Mouse (Mus musculus) effector memory CD4-positive, alpha-beta T cell, adult 7 months (primary cell): ENCODE results near the gene Edem2. TPM values are rescaled to one million over a fixed set of nuclear protein-coding genes. Genes with fewer than 3 reads are reported as not detected.

Source experiments
- polyA plus RNA-seq: library from polyadenylated mRNA; unstranded; fragments of 100-300 nt; shearing (Covaris generic); gene quantifications from one replicate; pipeline ENCODE4 v1.2.1, GENCODE M21; 2017

The Edem2 gene
- polyA plus RNA-seq = 49.7 TPM

GRCm38 (mm10) chr2:155729158-155729645 is at the start of gene Edem2:
Gene Edem2, minus strand, starts transcription at chr2:155729475.

GRCm38 (mm10) chr2:155774927-155775684 is 45.8 kb upstream of the Edem2 start, which contains the start of gene Mmp24:
Gene Mmp24, plus strand, starts transcription at chr2:155775342.

GRCm38 (mm10) chr2:155751014-155751786 is 21.9 kb upstream of the Edem2 start, which contains the start of gene Procr:
Gene Procr, plus strand, starts transcription at chr2:155751117.

GRCm38 (mm10) chr2:155735766-155736165 is 6.5 kb upstream of the Edem2 start, which contains the start of gene Gm17581:
Gene Gm17581, minus strand, starts transcription at chr2:155735866.

GRCm38 (mm10) chr2:155691723-155692493 is 37.4 kb downstream of the Edem2 start, which contains the start of gene Trpc4ap:
Gene Trpc4ap, minus strand, starts transcription at chr2:155692384.

Other genes with a start within 250 kb of the Edem2 start
- 84.0 TPM for gene Acss2, start 211.5 kb downstream of the Edem2 start, polyA plus RNA-seq
- gene Ggt7, start 211.2 kb downstream of the Edem2 start, polyA plus RNA-seq = 3.3 TPM
- gene Gss, start 136.7 kb downstream of the Edem2 start, polyA plus RNA-seq = 12.7 TPM
- not detected for gene Myh7b, start 118.3 kb downstream of the Edem2 start, polyA plus RNA-seq
- gene Trpc4ap, start 37.1 kb downstream of the Edem2 start, polyA plus RNA-seq = 144 TPM
- not detected for gene Gm17581, start 6.4 kb upstream of the Edem2 start, polyA plus RNA-seq
- 0.23 TPM for gene Procr, start 21.6 kb upstream of the Edem2 start, polyA plus RNA-seq
- gene Mmp24, start 45.9 kb upstream of the Edem2 start, polyA plus RNA-seq = 0.88 TPM
- 37.2 TPM for gene BC029722, start 90.0 kb upstream of the Edem2 start, polyA plus RNA-seq
- gene Eif6, start 97.5 kb upstream of the Edem2 start, polyA plus RNA-seq = 170 TPM
- not detected for gene Fam83c, start 105.4 kb upstream of the Edem2 start, polyA plus RNA-seq
- 29.7 TPM for gene Uqcc1, start 200.8 kb upstream of the Edem2 start, polyA plus RNA-seq
- gene Gm15557, start 211.3 kb upstream of the Edem2 start, polyA plus RNA-seq = 0.28 TPM
- gene Gdf5, start 215.9 kb upstream of the Edem2 start, polyA plus RNA-seq = not detected
- 26.3 TPM for gene Cep250, start 227.0 kb upstream of the Edem2 start, polyA plus RNA-seq